Mouse (Mus musculus) midbrain, embryonic 14.5 days (tissue): Measurements from ENCODE around the gene Zmynd8. TPM values are rescaled to one million over a fixed set of nuclear protein-coding genes. Genes with fewer than 3 reads are reported as not detected.

Experiments
- ATAC-seq: fragments of 200-750 bp; cut with Nextera tagmentation; 2 replicates; pipeline ENCODE4 v1.8.0; 2017; ENCODE audit warnings: moderate number of reproducible peaks, moderate library complexity; ENCODE audit not compliant: low FRiP score, low TSS enrichment
- DNase-seq: peaks from one replicate; pipeline ENCODE4 v3.0.0-alpha.2; 2015
- H3K27ac ChIP-seq: fragments of 300-500 bp; sonication (generic); replicated peaks from 2 replicates; pipeline ENCODE4 v1.5.1; 2014; ENCODE audit warnings: mild to moderate bottlenecking, low read depth, low read length, moderate library complexity
- H3K27me3 ChIP-seq: fragments of 300-500 bp; sonication (generic); 2 replicates; pipeline ENCODE4 v1.6.1; 2014; ENCODE audit warnings: low read length, control low read depth, mixed read lengths; ENCODE audit not compliant: control insufficient read depth, insufficient read depth
- H3K36me3 ChIP-seq: fragments of 300-500 bp; sonication (generic); 2 replicates; pipeline ENCODE4 v1.6.1; 2014; ENCODE audit warnings: low read length, control low read depth; ENCODE audit not compliant: control insufficient read depth, insufficient read depth
- H3K4me1 ChIP-seq: fragments of 300-500 bp; sonication (generic); 2 replicates; pipeline ENCODE4 v1.6.1; 2014; ENCODE audit warnings: mild to moderate bottlenecking, antibody characterized with exemption, low read length, control low read depth; ENCODE audit not compliant: control insufficient read depth, insufficient read depth
- H3K4me2 ChIP-seq: fragments of 300-500 bp; sonication (generic); 2 replicates; pipeline ENCODE4 v1.6.1; 2014; ENCODE audit warnings: mild to moderate bottlenecking, low read length, moderate library complexity
- H3K4me3 ChIP-seq: fragments of 300-500 bp; sonication (generic); replicated peaks from 2 replicates; pipeline ENCODE4 v1.5.1; 2014; ENCODE audit warnings: low read depth, low read length
- H3K9ac ChIP-seq: fragments of 300-500 bp; sonication (generic); replicated peaks from 2 replicates; pipeline ENCODE4 v1.6.1; 2014; ENCODE audit warnings: mild to moderate bottlenecking, low read length, moderate library complexity
- H3K9me3 ChIP-seq: fragments of 300-500 bp; sonication (generic); 2 replicates; pipeline ENCODE4 v1.6.1; 2016; ENCODE audit warnings: low read length, control low read depth, mixed read lengths; ENCODE audit not compliant: control insufficient read depth
- whole genome bisulfite sequencing: fragments of 180-500 bp; shearing (Covaris S2); extraction: QIAGEN DNeasy Blood & Tissue Kit; methylation state at CpG from one replicate; pipeline ENCODE4 v1.1.7; 2014; 5-methylcytosine and 5-hydroxymethylcytosine counted together
- polyA plus RNA-seq: library from polyadenylated mRNA; unstranded; fragments of >200 nt; fragmentation: Nextera tagmentation; extraction: Ambion mirVana; gene quantifications from 2 replicates; pipeline ENCODE4 v1.2.1, GENCODE M21; 2014

Gene Zmynd8
- polyA plus RNA-seq, 1 experiment from 2014 or later = 64.4 TPM

GRCm38 (mm10) chr2:165879403-165880178, 19.2 kb downstream of the Zmynd8 start:
- no peaks in the 10 kb centered on the region for H3K9me3 ChIP-seq
- ATAC-seq = no peak
- peak; percentile 81 for DNase-seq

GRCm38 (mm10) chr2:165878907-165879361, 19.9 kb downstream of the Zmynd8 start:
- peaks cover 12% of the 10 kb centered on the region for H3K36me3 ChIP-seq
- WGBS = 20% methylated on average over 8 of the region's 8 CpGs
- peak overlapping the region; percentile 100 for H3K27ac ChIP-seq
- DNase-seq (peak; percentile 54), ATAC-seq (no peak)
- peak overlapping the region; percentile 35 for H3K4me3 ChIP-seq
- no peaks in the 10 kb centered on the region for H3K9me3 ChIP-seq
- H3K4me2 ChIP-seq = peak overlapping the region; percentile 81
- H3K27me3 ChIP-seq = no peaks in the 10 kb centered on the region
- peak overlapping the region; percentile 64 for H3K9ac ChIP-seq
- peaks cover 98% of the 10 kb centered on the region for H3K4me1 ChIP-seq

More at GRCm38 (mm10) chr2:165879403-165880178, 19.2 kb downstream of the Zmynd8 start:
- peaks cover 7% of the 10 kb centered on the region; the same call in 1 of the 2 replicates for H3K36me3 ChIP-seq
- H3K27ac ChIP-seq = peak overlapping the region; percentile 100
- H3K27me3 ChIP-seq = no peaks in the 10 kb centered on the region
- WGBS = 7% methylated on average over 16 of the region's 16 CpGs
- peak overlapping the region; percentile 35 for H3K4me3 ChIP-seq
- peak overlapping the region; percentile 81 for H3K4me2 ChIP-seq
- H3K4me1 ChIP-seq = peaks cover 95% of the 10 kb centered on the region
- peak overlapping the region; percentile 64 for H3K9ac ChIP-seq

GRCm38 (mm10) chr2:165878021-165878585, 20.7 kb downstream of the Zmynd8 start:
- H3K27ac ChIP-seq = peak overlapping the region; percentile 92
- H3K9me3 ChIP-seq = no peaks in the 10 kb centered on the region
- H3K36me3 ChIP-seq = peaks cover 20% of the 10 kb centered on the region
- DNase-seq = no peak
- peak overlapping the region; percentile 81 for H3K4me2 ChIP-seq
- ATAC-seq = no peak
- H3K4me3 ChIP-seq = peak overlapping the region; percentile 35
- peak overlapping the region; percentile 46; the same call in 1 of the 2 replicates for H3K9ac ChIP-seq
- peaks cover 97% of the 10 kb centered on the region for H3K4me1 ChIP-seq
- WGBS = 12% methylated on average over 10 of the region's 10 CpGs
- no peaks in the 10 kb centered on the region for H3K27me3 ChIP-seq

GRCm38 (mm10) chr2:165877180-165877579, 21.6 kb downstream of the Zmynd8 start:
- 62% methylated on average over 4 of the region's 4 CpGs for WGBS
- Histone ChIP-seq H3K27ac (peak overlapping the region; percentile 92), H3K9me3 (no peaks in the 10 kb centered on the region), H3K4me3 (peak overlapping the region; percentile 24), H3K9ac (peak overlapping the region; percentile 46; the same call in 1 of the 2 replicates), H3K36me3 (peaks cover 22% of the 10 kb centered on the region), H3K4me1 (peaks cover 89% of the 10 kb centered on the region), H3K27me3 (no peaks in the 10 kb centered on the region), H3K4me2 (peak overlapping the region; percentile 81)
- no peak for ATAC-seq
- DNase-seq = no peak

GRCm38 (mm10) chr2:165876201-165876918, 22.5 kb downstream of the Zmynd8 start:
- DNase-seq (peak; percentile 45), ATAC-seq (no peak)
- Histone ChIP-seq H3K4me3 (no peak overlapping the region; the same call in 1 of the 2 replicates), H3K4me1 (peaks cover 84% of the 10 kb centered on the region), H3K36me3 (peaks cover 26% of the 10 kb centered on the region), H3K4me2 (peak overlapping the region; percentile 81), H3K27ac (peak overlapping the region; percentile 92), H3K9ac (peak overlapping the region; percentile 27; the same call in 1 of the 2 replicates), H3K9me3 (no peaks in the 10 kb centered on the region), H3K27me3 (no peaks in the 10 kb centered on the region)
- 28% methylated on average over 8 of the region's 8 CpGs for WGBS

GRCm38 (mm10) chr2:165875406-165875955, 23.3 kb downstream of the Zmynd8 start:
- DNase-seq = peak; percentile 54
- H3K36me3 ChIP-seq = peaks cover 26% of the 10 kb centered on the region
- peak overlapping the region; percentile 92 for H3K27ac ChIP-seq
- H3K4me2 ChIP-seq = peak overlapping the region; percentile 81
- peaks cover 78% of the 10 kb centered on the region for H3K4me1 ChIP-seq
- H3K9me3 ChIP-seq = no peaks in the 10 kb centered on the region
- no peaks in the 10 kb centered on the region for H3K27me3 ChIP-seq
- H3K9ac ChIP-seq = peak overlapping the region; percentile 50
- ATAC-seq = no peak
- peak overlapping the region; percentile 20 for H3K4me3 ChIP-seq
- WGBS = 21% methylated on average over 13 of the region's 13 CpGs

GRCm38 (mm10) chr2:165874461-165875339, 24.1 kb downstream of the Zmynd8 start:
- no peaks in the 10 kb centered on the region for H3K27me3 ChIP-seq
- ATAC-seq (peak; percentile 74), DNase-seq (peak; percentile 83)
- H3K4me3 ChIP-seq = peak overlapping the region; percentile 20
- peak overlapping the region; percentile 50 for H3K9ac ChIP-seq
- no peaks in the 10 kb centered on the region for H3K9me3 ChIP-seq
- peak overlapping the region; percentile 81 for H3K4me2 ChIP-seq
- H3K36me3 ChIP-seq = peaks cover 26% of the 10 kb centered on the region
- 31% methylated on average over 13 of the region's 13 CpGs for WGBS
- peaks cover 70% of the 10 kb centered on the region for H3K4me1 ChIP-seq
- peak overlapping the region; percentile 92 for H3K27ac ChIP-seq
